Mouse (Mus musculus): ENCODE results near the gene Cmtr1.

Cmtr1 gene

DNA sequence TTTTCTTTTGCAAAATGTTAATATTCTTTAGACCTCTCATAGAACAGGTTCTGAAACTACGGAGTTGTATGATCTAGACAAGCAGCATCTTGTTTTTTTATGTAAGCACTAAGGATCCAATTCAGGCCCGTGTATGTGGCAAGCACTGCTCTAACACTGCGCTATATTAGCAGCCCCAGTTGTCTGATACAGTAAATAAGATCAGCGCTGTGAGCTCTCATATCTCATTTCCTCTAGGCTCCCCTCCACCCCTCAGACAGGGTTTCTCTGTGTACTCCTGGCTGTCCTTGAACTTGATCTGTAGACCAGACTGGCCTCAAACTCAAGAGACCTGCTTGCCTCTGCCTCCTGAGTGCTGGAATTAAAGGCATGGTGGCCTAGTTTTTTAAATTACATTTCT, 8.6 kb downstream of the Cmtr1 start:
- in situ Hi-C loops (cut with MboI, MseI): no loop called here

DNA sequence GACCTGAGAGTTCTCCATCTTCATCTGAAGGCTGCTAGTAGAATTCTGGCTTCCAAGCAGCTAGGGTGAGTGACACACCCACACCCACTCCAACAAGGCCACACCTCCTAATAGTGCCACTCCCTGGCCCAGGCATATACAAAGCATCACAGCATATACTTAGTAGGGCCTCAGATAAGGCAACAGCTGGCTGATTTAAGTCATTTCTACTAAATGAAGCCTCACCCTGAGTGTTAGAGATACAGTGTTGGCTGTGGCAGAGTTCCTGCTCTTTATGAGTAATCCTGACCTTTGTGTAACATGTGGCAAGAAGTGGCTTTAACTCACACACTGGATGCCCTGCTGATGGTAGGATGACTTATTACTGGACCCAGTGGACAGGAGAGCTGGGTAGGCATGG, 9.5 kb downstream of the Cmtr1 start:
- in situ Hi-C loops (cut with MboI, MseI): no loop called here

DNA sequence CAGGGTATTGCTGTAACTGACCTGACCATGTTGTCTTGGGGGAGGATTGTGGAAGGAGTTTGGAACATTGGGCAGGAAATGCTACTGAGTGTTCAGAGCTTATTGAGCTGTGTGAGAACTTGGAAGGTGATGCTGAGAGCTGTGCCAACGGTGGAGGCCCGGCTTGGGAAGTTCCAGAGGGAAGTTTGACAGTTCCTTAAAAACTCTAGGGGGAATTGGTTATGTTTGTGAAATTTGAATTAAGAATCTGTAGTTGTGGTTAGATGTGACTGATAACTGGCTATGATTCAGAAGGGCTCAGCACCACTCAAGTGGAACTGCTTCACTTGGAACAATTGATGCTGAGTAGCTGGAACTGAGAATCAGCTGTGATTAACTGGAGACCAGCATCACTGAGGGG, 10.6 kb downstream of the Cmtr1 start:
- in situ Hi-C loops (cut with MboI, MseI): no loop called here

DNA sequence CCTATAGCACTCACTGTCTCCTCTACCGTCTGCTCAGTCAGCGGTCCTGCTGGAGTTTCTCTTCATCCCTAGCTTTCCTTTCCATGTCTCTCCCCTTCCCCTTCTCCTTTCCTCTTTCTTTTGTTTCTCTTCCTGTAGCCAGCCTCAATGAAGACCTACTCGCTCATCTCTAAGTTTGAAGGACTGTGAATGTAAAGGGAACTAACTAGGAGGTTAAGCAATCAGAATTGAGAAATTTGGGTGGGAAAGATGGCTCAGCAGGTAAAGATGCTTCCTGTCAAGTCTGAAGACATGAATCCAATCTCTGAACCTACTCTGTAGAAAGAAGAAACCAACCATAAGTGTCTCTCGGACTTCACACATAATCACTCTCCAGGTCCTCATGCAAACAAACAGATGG, 12.9 kb downstream of the Cmtr1 start:
- in situ Hi-C loops (cut with MboI, MseI): no loop called here

DNA sequence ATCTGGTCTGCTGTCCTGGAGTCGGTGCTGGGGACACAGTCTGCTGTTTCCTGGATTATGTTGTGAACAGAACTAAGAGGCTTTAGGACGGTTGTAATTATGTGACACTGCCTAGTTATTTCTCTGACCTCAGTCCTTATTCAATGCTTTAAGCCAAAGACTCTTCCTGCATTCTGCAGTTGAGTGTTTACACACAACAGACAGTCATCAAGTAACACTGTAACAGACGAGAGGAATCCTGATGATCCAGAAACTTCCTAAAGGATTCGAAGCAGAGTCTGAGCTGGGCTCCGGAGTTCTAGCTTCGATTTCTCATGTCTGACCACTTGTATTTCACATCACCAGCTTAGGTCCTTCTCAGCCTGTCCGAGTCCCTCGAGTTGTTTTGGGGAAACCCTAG, 18.1 kb downstream of the Cmtr1 start:
- in situ Hi-C loops (cut with MboI, MseI): no loop called here

DNA sequence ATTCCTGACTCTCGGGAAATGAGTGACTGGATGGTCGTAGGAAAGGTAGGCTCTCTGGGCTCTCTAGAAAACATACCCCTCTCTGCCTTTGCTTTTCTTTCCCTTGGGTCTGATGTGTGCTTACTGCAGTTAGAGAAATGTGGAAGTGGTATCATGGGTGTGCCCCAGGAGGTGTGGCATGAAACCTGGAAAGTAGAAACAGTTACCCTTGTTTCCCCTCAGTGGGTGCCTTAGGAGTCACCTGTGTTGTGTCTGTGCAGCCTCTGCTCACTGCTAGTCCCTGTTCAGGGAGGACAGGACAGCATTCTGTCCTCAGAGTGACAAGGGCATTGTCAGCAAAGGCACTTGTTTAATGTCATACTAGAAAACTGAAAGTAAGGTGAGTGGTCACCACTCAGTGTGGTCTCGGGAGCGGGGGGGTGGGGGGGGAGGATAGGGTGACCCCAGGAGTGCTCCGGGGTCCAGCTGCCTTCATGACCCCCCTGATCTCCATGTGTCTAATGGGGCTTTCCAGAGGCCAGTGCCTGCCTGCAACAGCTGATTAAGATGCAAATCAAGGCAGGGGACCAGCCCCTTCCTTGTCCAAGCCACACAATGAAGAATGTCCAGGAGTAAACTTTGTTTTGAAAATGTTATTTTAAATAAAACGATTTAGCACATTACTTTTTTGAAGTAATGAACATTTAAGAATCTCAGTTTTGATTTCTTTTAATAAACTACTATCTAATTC, 18.8 kb downstream of the Cmtr1 start:
- in situ Hi-C loops (cut with MboI, MseI): no loop called here

DNA sequence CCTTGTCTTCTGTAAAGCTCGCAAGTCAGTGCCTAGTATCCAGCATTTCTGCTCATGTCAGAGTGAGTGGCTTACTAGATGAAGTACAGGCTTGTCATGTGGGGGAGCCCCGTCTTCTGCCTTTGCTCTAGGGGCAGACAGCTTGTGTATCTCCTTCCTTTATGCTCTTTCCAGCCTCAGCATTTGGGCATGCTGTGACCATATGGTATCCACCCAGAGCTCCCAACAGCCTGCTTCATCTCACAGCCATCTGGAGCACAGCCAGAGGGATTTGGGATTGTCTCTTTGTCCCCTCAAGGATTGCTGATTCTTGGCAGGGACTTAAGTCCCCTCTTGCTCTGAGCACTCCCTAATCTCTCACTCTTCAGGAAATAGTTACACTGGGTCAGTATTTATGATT, 19.8 kb downstream of the Cmtr1 start:
- in situ Hi-C loops (cut with MboI, MseI): no loop called here

DNA sequence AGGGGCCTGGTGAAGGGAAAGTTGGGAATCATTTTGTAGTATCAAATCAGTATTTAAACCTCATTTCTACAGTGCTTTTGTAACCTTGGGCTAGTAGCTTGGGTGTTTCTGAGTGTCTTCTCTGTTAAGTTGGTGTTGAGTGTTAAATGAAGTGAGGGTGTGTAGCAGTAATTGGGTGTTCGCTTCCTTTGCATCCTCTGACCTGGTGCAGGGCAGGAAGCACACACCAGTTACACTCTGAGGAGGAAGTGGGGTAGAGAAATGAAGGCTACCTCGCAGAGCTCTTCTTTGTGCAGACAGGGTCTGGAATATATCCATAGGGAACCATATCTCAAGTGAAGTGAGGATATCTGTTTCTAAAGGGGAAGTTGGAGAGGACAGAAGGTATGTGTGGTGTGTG, 20.5 kb downstream of the Cmtr1 start:
- in situ Hi-C loops (cut with MboI, MseI): no loop called here

DNA sequence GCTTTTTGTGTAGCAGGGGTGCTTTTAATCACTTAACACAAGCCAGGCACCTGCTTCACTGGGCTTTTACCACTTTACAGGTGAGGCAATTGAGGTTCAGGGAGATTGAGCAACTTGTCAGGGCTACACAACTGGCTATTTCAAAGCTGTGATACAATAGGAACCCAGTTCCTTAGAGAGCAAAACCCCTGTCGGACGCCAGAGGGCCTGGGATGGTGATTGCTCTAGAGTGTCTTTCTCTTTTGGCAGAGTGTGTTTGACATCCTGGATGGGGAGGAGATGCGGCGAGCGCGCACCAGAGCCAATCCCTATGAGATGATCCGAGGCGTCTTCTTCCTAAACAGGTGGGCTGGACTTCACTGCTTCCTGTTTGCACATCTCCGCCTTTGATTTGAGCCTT, 21.3 kb downstream of the Cmtr1 start:
- in situ Hi-C loops (cut with MboI, MseI): no loop called here

DNA sequence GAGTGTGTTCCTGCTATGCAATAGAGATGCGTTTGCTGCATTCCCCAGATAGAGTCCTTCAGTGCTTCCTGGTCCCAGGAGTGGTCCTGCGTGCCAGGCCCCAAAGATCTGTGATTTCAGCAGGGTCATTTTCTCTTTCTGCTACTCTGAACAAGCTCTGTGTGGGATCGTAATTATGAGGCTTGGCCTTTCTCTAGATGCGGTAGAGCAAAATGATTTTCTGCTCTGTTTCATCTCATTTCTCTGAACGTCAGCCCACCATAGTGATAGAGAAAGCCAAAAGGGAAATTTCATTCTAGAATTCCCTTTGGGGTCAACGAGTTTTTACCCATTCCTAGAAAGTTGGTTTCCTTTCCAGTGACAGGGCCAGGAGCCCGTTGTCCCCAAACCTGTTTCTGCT, 21.9 kb downstream of the Cmtr1 start:
- in situ Hi-C loops (cut with MboI, MseI): no loop called here

DNA sequence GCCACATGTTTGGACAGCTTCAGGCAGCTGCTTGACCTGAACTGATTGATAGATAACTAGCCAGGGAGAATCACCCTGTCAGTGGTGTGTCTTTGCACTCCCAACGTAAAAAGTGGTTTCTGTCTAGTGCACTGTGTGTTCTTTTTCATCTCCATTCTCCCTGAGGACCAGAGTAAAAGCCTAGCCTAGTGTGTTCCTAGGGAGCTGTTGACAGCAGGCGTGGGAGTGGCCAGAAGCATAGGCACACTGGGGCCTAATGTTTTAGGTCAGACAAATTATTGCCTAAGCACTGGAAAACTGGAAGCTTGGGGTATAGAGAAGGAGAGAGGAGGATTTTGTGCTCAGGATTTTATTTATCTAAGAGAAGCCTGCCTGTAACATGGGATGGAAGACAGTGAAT, 22.7 kb downstream of the Cmtr1 start:
- in situ Hi-C loops (cut with MboI, MseI): no loop called here

DNA sequence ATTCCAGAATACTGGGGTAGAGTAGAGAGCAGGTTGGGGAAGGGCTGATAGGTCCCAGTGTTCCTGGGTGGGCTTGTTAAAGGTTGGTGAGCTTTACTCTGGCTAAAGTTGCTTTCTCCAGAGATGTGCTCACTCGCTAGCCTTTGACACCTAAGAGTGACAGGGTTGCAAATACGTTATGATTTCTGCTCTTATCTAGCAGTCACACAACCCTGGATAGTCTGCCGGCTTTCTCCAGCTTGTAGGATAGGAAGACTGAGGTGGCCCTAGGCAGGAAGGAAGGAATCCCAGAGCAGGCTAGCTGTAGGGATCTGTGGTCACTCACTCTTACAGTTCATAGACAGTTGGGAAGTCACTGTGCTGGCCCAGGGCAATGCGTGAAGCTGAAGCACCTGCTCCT, 23.9 kb downstream of the Cmtr1 start:
- in situ Hi-C loops (cut with MboI, MseI): no loop called here

DNA sequence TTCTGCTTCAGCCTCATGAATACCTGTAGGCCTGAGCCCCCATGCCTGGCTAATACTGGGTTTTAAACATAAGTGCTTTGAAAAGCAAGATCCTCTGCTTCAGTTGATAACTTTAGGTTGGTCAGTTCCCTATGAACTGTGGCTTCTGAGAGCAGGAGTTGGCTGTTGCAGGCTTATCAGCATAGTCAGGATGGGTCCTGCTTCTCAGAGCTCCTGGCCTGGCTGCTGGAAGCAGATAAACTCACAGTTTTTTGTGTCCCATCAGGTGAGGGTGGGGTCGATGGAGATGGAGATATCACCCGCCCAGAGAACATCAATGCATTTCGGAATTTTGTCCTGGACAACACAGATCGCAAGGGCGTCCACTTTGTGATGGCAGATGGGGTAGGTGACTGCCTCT, 26.4 kb downstream of the Cmtr1 start:
- in situ Hi-C loops (cut with MboI, MseI): no loop called here

DNA sequence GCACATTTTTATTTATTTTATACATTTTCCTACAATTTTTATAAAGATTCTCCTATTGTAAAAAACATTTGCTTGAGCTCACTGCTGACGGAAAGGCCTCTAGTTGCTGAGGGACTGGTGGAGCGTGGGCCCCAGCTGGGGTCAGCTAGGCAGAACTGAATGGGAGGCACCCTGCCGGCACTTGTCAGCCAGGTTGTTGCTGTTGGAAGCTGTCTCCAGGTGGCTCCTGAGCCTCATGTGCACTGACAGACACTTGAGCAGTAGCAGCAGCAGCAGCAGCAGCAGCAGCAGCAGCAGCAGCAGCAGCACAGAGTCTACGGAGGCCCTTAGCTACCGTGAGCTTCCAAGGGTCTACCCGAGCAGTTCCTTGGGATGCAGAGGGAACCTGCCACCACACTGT, 27.0 kb downstream of the Cmtr1 start:
- in situ Hi-C loops (cut with MboI, MseI): no loop called here

DNA sequence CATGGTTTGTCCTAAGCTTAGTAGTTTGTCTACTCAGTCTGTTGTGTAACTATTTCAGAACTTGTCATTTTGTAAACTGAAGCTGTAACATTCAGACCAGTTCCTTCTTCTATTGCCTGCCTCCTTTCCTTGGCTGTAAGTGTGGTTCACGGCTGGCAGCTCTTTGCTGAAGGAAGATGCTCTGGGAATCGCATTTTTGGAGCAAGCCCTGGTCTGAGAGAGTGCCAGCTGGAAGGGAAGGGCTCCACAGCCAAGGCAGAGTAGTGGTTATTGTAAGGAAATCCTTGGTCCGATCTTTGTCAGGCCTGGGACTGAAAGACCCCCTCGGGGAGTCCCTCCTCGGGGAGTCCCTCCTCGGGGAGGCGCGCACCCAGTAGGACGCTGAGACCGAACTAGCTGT, 28.2 kb downstream of the Cmtr1 start:
- in situ Hi-C loops (cut with MboI, MseI): no loop called here

DNA sequence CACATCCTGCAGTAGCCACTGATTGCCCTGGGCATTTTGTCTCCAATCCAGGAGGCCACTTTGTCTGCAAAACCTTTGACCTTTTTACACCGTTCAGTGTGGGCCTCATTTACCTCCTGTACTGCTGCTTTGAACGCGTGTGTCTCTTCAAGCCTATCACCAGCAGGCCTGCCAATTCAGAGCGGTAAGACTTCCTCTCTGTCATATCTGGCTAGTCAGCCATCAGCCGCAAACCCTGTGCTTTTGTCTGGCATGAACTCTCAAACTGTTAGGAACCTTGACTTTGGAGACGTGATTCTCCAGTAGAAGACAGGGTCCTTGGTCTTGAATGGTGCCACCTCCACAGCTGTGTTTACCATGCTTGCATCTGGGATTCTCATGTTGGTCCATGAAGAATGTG, 29.9 kb downstream of the Cmtr1 start:
- in situ Hi-C loops (cut with MboI, MseI): no loop called here

DNA sequence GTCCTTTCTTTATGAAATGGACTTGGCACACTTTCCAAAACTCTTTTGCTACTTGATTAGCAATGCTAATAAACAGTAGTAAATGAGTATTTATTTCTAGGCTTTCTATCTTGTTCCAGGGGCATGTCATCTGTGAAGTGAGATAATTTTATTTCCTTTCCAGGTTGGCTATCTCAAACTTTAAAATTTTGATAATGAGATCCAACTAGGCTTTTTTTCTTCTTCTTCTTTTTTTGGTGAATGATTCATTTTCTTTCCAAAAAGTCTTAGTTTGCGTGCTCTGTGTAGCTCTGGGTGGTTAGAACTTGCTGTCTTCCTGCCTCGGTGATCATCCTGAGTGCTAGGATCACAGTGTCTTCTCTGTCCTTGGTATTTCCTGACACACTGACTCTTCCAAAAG, 32.4 kb downstream of the Cmtr1 start:
- in situ Hi-C loops (cut with MboI, MseI): no loop called here

DNA sequence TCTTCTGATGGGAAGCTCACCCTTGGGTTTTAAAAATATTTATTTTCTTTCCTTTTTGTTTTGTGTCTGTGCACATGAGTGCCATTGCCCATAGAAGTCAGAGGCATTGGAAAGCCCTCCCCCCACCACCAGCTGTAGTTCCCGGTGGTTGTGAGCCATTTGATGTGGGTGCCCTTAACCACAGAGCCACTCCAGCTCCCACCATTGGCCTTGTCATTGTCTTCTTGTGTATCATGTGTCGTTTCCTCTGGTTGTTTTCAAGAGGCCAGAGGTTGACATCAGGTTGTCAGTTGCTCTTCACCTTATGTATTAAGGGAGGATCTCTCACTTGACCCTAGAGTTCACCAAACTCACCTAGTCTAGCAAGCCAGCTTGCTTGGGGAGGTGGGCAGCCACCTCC, 33.2 kb downstream of the Cmtr1 start:
- in situ Hi-C loops (cut with MboI, MseI): no loop called here

DNA sequence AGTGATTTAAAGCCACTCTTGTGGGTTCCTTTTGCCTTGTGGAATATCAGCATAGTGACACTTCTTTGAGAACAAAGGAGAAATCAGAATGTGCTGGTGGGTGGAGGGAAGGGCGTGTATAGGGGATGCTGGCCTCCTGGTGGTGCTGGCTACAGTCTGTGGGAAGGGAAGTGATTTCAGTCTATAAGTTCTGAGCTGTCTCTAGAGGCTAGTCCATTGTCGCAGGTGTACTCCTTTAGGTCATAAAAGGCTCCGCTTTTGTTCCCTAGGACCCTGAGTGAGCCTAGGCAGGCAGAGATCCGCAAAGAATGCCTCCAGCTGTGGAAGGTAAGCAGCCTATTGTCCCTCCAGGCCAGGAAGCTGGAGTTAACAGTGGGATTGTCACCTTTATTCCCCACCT, 34.1 kb downstream of the Cmtr1 start:
- in situ Hi-C loops (cut with MboI, MseI): no loop called here

DNA sequence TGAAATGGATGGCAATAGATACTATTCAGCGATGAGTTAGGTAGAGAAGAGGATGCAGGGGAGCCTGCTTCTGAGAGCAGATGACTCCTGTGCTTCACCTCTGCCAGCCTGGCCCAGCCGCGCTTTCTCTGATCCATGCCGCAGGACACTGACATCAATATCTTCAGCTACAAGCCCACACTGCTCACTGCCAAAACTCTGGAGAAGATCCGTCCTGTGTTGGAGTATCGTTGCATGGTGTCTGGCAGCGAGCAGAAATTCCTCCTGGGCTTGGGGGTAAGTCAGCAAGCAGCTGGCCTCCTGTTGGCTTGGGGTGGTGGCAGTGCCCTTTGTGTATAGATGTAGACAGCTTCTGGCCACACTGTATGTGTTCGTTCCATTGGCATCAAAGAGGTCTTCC, 36.5 kb downstream of the Cmtr1 start:
- in situ Hi-C loops (cut with MboI, MseI): no loop called here

DNA sequence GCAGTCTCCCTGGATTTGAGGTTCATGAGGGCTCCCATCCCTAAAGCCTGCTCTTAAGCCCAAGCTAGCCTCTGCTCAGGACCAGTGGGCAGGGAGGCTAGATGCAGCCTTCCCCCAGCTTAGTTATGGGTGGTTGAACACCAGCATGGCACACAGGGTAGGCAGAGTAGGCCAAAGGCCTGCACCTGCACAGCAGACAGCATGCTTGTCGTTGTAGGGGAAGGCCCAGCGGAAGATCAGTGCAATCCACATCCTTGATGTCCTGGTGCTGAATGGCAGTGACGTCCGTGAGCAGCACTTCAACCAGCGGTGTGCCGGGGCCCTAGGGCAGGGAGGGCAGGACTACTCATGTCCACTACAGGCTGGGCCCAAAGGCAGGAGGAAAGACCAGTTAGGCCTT, 38.0 kb downstream of the Cmtr1 start:
- in situ Hi-C loops (cut with MboI, MseI): no loop called here

DNA sequence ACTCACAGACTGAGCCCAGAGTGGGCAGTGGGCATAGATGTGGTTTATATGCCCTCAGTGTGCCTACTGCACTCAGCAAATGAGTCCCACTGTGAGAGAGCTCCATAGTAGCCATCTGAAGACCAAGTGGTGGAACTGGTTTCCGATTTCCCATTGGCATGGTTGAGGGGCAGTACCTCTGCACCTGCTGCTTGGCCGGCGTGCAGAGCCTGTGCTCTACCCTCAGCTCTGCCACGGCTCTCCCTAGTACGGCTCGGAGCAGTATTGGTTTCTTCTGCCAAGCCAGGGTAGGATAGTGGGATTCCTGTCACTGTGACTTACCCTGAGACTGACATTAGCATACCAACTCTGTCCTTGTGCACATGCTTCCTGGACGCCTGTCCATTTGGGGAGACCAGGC, 40.2 kb downstream of the Cmtr1 start:
- in situ Hi-C loops (cut with MboI, MseI): no loop called here

DNA sequence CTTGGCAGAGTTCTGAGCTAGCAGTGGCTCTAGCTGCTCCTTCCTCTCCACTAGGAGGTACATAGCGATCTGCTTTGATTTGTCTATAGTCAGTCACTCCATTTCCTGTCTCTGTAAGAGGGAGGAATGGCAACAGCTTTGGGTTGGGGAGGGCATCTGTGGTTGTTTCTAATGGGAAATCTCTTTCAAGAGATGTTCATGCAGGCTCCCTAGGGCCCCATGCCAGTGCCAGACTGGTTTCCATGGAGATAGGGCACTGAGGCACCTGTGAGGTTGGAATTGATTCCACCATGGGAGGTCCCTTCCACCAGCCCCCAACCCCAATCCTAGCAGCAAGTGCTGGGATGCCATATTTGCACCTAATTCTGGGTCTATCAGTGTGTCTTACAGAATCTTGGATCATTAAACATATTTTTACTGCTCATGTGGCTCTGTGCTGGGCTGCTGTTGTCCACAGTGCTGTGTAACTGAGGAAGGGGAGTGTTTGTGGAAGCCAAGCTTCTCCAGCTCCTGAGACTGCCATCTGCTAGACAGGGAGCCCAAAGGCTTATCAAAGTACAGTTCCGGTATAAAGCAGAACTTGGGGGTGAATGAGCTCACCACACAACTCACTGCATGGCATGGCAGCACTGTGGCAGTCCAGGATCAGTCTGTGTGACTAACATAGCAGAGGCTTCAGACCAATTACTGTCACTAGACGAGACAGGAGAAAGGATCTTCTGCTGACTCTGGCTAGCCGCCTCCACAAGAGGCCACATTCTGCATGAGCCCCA, 42.7 kb downstream of the Cmtr1 start:
- in situ Hi-C loops (cut with MboI, MseI): no loop called here

DNA sequence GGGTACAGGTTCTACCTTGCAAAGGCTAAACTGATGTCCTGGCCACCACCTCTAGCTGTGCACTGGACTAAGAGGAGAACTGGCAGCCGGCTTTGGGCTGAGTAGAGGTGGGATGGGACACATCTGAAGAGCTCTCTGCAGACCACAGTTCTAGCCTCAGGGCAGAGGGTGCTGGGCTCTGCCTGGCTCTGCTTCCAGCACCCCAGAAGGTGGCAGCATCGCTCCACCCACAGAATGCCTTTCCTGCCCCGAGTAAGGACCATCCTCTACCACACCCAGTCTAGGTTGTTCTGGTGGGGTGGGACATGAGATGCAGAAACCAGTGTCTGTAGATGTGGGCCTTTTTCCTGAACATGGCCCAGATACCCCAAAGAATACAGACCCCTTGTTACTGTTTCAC, 44.4 kb downstream of the Cmtr1 start:
- in situ Hi-C loops (cut with MboI, MseI): no loop called here

All from T-helper 1 cell (primary cell).